Comparison of ENCODE assay signal across 8 mouse cellular contexts in the genomic region with DNA sequence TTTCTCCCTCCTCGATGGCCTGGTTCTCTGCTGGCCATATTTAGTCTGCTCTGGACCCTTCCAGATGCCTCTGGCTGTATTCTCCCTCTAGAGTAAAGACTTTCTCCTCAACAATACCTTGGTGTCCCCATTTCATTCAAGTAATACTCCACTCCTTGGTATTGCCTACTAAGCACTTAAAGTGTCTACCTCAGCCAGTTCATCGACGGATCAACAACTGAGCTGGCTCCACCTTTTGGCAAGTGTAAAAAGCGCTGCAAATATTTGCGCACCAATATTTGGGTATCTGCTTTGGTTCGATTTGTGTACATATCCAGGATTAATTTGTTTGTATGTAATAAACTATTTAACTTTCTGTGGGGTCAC. TPM values are rescaled to one million over a fixed set of nuclear protein-coding genes. Genes with fewer than 3 reads are reported as not detected.
DNase-seq lines count a peak whose midpoint lies in the region; ATAC-seq and TF ChIP-seq lines count a peak whose summit lies in the region.

No protein-coding gene starts in this region.

- H3K36me3 ChIP-seq in hindbrain, embryonic 16.5 days (ENCODE audit: control insufficient read depth, insufficient read depth, low read length), result no peaks in the 10 kb centered on the region
- H3K36me3 ChIP-seq in midbrain, embryonic 16.5 days (ENCODE audit: control insufficient read depth, insufficient read depth, low read length), result no peaks in the 10 kb centered on the region

- WGBS in hindbrain, embryonic 16.5 days, result 5% methylated on average over 6 of the region's 6 CpGs
- 4% methylated on average over 6 of the region's 6 CpGs for WGBS in midbrain, embryonic 16.5 days

- H3K9me3 ChIP-seq in hindbrain, embryonic 16.5 days (ENCODE audit: control insufficient read depth, low read length), result no peaks in the 10 kb centered on the region
- no peaks in the 10 kb centered on the region for H3K9me3 ChIP-seq in midbrain, embryonic 16.5 days (replicated peaks; ENCODE audit: control insufficient read depth, low read length, poor library complexity, severe bottlenecking)

- no peak; the same call in 1 of the 2 replicates for TF ChIP-seq CTCF in layer of hippocampus, adult 2 months (conservative IDR thresholded peaks at IDR 0.05)

- H3K4me3 ChIP-seq in layer of hippocampus, adult 2 months, result peak overlapping the region; percentile 83
- peak overlapping the region; percentile 65 for H3K4me3 ChIP-seq in hindbrain, embryonic 16.5 days (ENCODE audit: low read length)
- H3K4me3 ChIP-seq in midbrain, embryonic 16.5 days (ENCODE audit: low read depth, low read length), result peak overlapping the region; percentile 67

- no peak for DNase-seq in layer of hippocampus, adult 2 months (ENCODE audit: low spot score in 2 of 2)
- DNase-seq in layer of hippocampus, postnatal 36 days, result no peak
- peak; percentile 79 for DNase-seq in brain, adult 2 months (ENCODE audit: low read depth, low spot score)
- no peak for DNase-seq in cerebellum, adult 11 months
- DNase-seq in adrenal gland, postnatal 14 days, result no peak
- no peak for DNase-seq in adrenal gland, postnatal 4 days (ENCODE audit: low spot score in 2 of 2)

- H3K27ac ChIP-seq in layer of hippocampus, adult 2 months, result peak overlapping the region; percentile 97
- H3K27ac ChIP-seq in hindbrain, embryonic 16.5 days (ENCODE audit: low read depth, low read length), result peak overlapping the region; percentile 96
- H3K27ac ChIP-seq in midbrain, embryonic 16.5 days (ENCODE audit: low read length), result peak overlapping the region; percentile 95

- H3K4me2 ChIP-seq in hindbrain, embryonic 16.5 days (ENCODE audit: low read length), result peak overlapping the region; percentile 82
- H3K4me2 ChIP-seq in midbrain, embryonic 16.5 days (ENCODE audit: low read length), result peak overlapping the region; percentile 86

- peaks cover 4% of the 10 kb centered on the region for H3K4me1 ChIP-seq in hindbrain, embryonic 16.5 days (ENCODE audit: control insufficient read depth, insufficient read depth, low read depth, low read length)
- peaks cover 13% of the 10 kb centered on the region for H3K4me1 ChIP-seq in midbrain, embryonic 16.5 days (ENCODE audit: control insufficient read depth, insufficient read depth, low read length)

- H3K27me3 ChIP-seq in hindbrain, embryonic 16.5 days (replicated peaks; ENCODE audit: control insufficient read depth, insufficient read depth, low read length), result no peaks in the 10 kb centered on the region
- H3K27me3 ChIP-seq in midbrain, embryonic 16.5 days (ENCODE audit: control insufficient read depth, insufficient read depth, low read depth, low read length), result no peaks in the 10 kb centered on the region

- no peak for ATAC-seq in hindbrain, embryonic 16.5 days
- peak; percentile 27 for ATAC-seq in midbrain, embryonic 16.5 days

- peak overlapping the region; percentile 82 for H3K9ac ChIP-seq in hindbrain, embryonic 16.5 days (ENCODE audit: low read depth, low read length)
- H3K9ac ChIP-seq in midbrain, embryonic 16.5 days (ENCODE audit: low read depth, low read length), result peak overlapping the region; percentile 89; the same call in 1 of the 2 replicates

RNA-seq across cellular contexts. Expression of a gene that starts 27.0 kb away (rescaled TPM):
- total RNA-seq in layer of hippocampus, adult 2 months (2021), result 100 to 1,000 TPM; 597 to 622 TPM
- 100 to 1,000 TPM; 621 to 658 TPM for total RNA-seq in layer of hippocampus, postnatal 36 days (2021)
- polyA plus RNA-seq in hindbrain, embryonic 16.5 days (2015; fragmentation: Nextera tagmentation; extraction: Ambion mirVana), result 290 and 322 TPM in 2 replicates
- polyA plus RNA-seq in midbrain, embryonic 16.5 days (2015; fragmentation: Nextera tagmentation; extraction: Ambion mirVana), result 281 and 311 TPM in 2 replicates
- 337 and 408 TPM in 2 replicates for total RNA-seq in adrenal gland, postnatal 14 days (2021)
- total RNA-seq in adrenal gland, postnatal 4 days (2021), result 100 to 1,000 TPM; 412 to 445 TPM
